Mouse (Mus musculus): Measurements from ENCODE around the gene Dnm2. TPM values are rescaled to one million over a fixed set of nuclear protein-coding genes. Genes with fewer than 3 reads are reported as not detected.
A peak's percentile ranks its signal among the peaks of the same experiment; 100 is the strongest.
"Not testable (repeated sequence)": the region's sequence is repeated elsewhere in the genome, so short reads cannot be mapped to it uniquely, and the experiment has no call there.

Dnm2 gene
- total RNA-seq, 1 experiment from 2014 or later = 65.9 TPM

GRCm38 (mm10) chr9:21536501-21536900 is 111.8 kb downstream of the Dnm2 start:
- ATAC-seq (replicated peaks; ENCODE audit: low read depth, poor library complexity, severe bottlenecking) = no peak

- no peak for ATAC-seq (replicated peaks; ENCODE audit: low read depth, poor library complexity, severe bottlenecking)
Observed at GRCm38 (mm10) chr9:21537009-21537408, 112.3 kb downstream of the Dnm2 start.

- peak; percentile 30; the same call in 1 of the 2 replicates for ATAC-seq (replicated peaks; ENCODE audit: low read depth, poor library complexity, severe bottlenecking)
Observed at GRCm38 (mm10) chr9:21539981-21540753, 115.5 kb downstream of the Dnm2 start.

GRCm38 (mm10) chr9:21542001-21542400 is 117.3 kb downstream of the Dnm2 start:
- not testable (repeated sequence) for ATAC-seq (replicated peaks; ENCODE audit: low read depth, poor library complexity, severe bottlenecking)

GRCm38 (mm10) chr9:21545351-21545915 is 120.7 kb downstream of the Dnm2 start:
- peak; percentile 40 for ATAC-seq (replicated peaks; ENCODE audit: low read depth, poor library complexity, severe bottlenecking)

GRCm38 (mm10) chr9:21545916-21546788 is 121.4 kb downstream of the Dnm2 start:
- peak; percentile 88 for ATAC-seq (replicated peaks; ENCODE audit: low read depth, poor library complexity, severe bottlenecking)

GRCm38 (mm10) chr9:21546789-21547074 is 122.0 kb downstream of the Dnm2 start, which contains the start of gene Carm1:
Gene Carm1 (plus strand): TSS chr9:21546894.
- no peak for ATAC-seq (replicated peaks; ENCODE audit: low read depth, poor library complexity, severe bottlenecking)

- ATAC-seq (replicated peaks; ENCODE audit: low read depth, poor library complexity, severe bottlenecking) = no peak
Observed at GRCm38 (mm10) chr9:21547075-21547941, 122.6 kb downstream of the Dnm2 start.

- ATAC-seq (replicated peaks; ENCODE audit: low read depth, poor library complexity, severe bottlenecking) = no peak
Observed at GRCm38 (mm10) chr9:21551049-21551448, 126.3 kb downstream of the Dnm2 start.

- no peak for ATAC-seq (replicated peaks; ENCODE audit: low read depth, poor library complexity, severe bottlenecking)
Observed at GRCm38 (mm10) chr9:21553607-21554273, 129.0 kb downstream of the Dnm2 start.

GRCm38 (mm10) chr9:21555198-21555742 is 130.6 kb downstream of the Dnm2 start:
- no peak for ATAC-seq (replicated peaks; ENCODE audit: low read depth, poor library complexity, severe bottlenecking)

GRCm38 (mm10) chr9:21556996-21557395 is 132.3 kb downstream of the Dnm2 start:
- no peak for ATAC-seq (replicated peaks; ENCODE audit: low read depth, poor library complexity, severe bottlenecking)

Other genes with a start within 250 kb of the Dnm2 start
- gene Keap1, start 185.5 kb upstream of the Dnm2 start, total RNA-seq (2017) = 35.4 and 38.3 TPM in 2 replicates
- 0.09 TPM in 1 of 2 replicates, not detected in the other for gene S1pr5, start 176.5 kb upstream of the Dnm2 start, total RNA-seq (2017)
- gene Atg4d, start 159.6 kb upstream of the Dnm2 start, total RNA-seq (2017) = 6.1 and 14.8 TPM in 2 replicates
- gene Kri1, start 136.9 kb upstream of the Dnm2 start, total RNA-seq (2017) = 55.2 and 64.0 TPM in 2 replicates
- gene Cdkn2d, start 133.5 kb upstream of the Dnm2 start, total RNA-seq (2017) = 8.4 and 25.3 TPM in 2 replicates
- 0.37 and 2.5 TPM in 2 replicates for gene Ap1m2, start 112.6 kb upstream of the Dnm2 start, total RNA-seq (2017)
- gene Slc44a2, start 104.2 kb upstream of the Dnm2 start, total RNA-seq (2017) = 76.6 and 80.6 TPM in 2 replicates
- 73.7 and 95.9 TPM in 2 replicates for gene Ilf3, start 57.0 kb upstream of the Dnm2 start, total RNA-seq (2017)
- gene Qtrt1, start 13.1 kb upstream of the Dnm2 start, total RNA-seq (2017) = 22.5 and 25.5 TPM in 2 replicates
- 13.8 and 17.1 TPM in 2 replicates for gene Tmed1, start 85.3 kb downstream of the Dnm2 start, total RNA-seq (2017)
- gene AB124611, start 101.3 kb downstream of the Dnm2 start, total RNA-seq (2017) = 0.39 and 2.6 TPM in 2 replicates
- 26.4 and 50.2 TPM in 2 replicates for gene Carm1, start 122.0 kb downstream of the Dnm2 start, total RNA-seq (2017)
- gene Timm29, start 167.8 kb downstream of the Dnm2 start, total RNA-seq (2017) = 42.6 and 47.7 TPM in 2 replicates
- 4.0 and 6.2 TPM in 2 replicates for gene Yipf2, start 167.9 kb downstream of the Dnm2 start, total RNA-seq (2017)
- gene Smarca4, start 191.3 kb downstream of the Dnm2 start, total RNA-seq (2017) = 69.7 and 94.1 TPM in 2 replicates